Mouse (Mus musculus): Measurements from ENCODE around the gene Unc5b.
A peak's percentile ranks its signal among the peaks of the same experiment; 100 is the strongest.
"Not testable (repeated sequence)": the region's sequence is repeated elsewhere in the genome, so short reads cannot be mapped to it uniquely, and the experiment has no call there.

The Unc5b gene

GRCm38 (mm10) chr10:60831379-60831778, at the start of gene Unc5b:
TSS of gene Unc5b (minus strand) at chr10:60831581.
- DNase-seq (ENCODE audit: low spot score) = peak; percentile 68

- no peak for DNase-seq (ENCODE audit: low spot score)
Observed at GRCm38 (mm10) chr10:60879817-60880216, 48.4 kb upstream of the Unc5b start.

GRCm38 (mm10) chr10:60877075-60877474, 45.7 kb upstream of the Unc5b start:
- DNase-seq (ENCODE audit: low spot score) = no peak

- DNase-seq (ENCODE audit: low spot score) = no peak
Observed at GRCm38 (mm10) chr10:60875011-60875410, 43.6 kb upstream of the Unc5b start.

DNA sequence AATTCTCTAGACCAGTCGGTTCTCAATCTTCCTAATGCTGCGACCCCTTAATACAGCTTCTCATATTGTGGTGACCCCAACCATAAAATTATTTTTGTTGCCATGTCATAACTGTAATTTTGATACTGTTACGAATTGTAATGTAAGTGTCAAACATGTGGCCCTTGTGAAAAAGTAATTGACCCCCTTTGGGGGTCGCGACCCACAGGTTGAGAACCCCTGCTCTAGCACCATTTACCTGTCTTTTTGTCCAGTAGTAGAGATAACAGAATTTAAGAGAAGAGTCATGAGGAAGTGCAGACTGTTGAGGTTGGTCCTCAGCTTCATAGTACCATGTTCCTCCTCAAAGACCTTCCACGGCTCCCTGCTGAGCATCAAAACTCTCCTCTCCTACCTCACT, 31.9 kb upstream of the Unc5b start:
- DNase-seq (ENCODE audit: low spot score) = no peak

GRCm38 (mm10) chr10:60862477-60863293, 31.3 kb upstream of the Unc5b start:
- no peak for DNase-seq (ENCODE audit: low spot score)

- not testable (repeated sequence) for DNase-seq (ENCODE audit: low spot score)
Observed at GRCm38 (mm10) chr10:60845271-60845670, 13.9 kb upstream of the Unc5b start.

DNA sequence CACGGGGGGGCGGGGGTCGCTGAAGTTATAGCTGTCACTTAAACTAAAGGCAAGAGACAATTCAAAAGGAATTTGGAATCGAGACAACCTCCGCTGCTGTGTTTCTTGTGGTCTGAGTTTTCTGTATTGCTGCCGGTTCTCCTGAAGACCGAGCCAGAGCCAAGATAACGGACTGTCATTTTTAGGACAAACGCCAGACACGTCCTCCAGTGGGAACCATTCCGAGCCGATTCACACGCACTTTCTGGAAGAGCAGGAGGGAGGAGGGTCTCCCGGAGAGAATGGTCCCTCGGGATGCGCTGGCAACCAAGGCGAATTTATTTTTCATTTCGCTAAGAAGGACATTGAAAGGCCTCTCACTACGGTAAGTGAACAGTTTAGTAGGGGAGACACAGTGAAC, 7.4 kb upstream of the Unc5b start:
- DNase-seq (ENCODE audit: low spot score) = no peak

DNA sequence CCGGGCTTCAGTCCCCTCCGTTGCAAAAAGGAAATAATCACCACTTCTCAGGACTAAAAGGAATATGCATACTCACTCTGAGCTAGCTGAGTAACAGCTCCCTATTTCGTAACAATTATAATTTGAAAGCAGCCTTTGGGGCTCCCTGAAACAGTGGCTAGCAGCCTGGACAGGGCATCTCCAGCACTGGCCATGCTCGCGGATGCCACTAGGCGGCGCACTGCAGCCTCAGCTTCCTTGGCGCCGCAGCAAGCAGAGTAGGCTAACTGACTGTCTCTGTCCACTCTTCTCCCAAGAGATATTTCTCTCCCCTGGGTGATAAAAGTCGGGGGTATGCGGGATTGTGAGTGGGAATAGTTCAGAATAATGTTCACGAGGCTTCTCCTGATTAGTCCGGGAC, 3.6 kb upstream of the Unc5b start:
- DNase-seq (ENCODE audit: low spot score) = no peak

DNA sequence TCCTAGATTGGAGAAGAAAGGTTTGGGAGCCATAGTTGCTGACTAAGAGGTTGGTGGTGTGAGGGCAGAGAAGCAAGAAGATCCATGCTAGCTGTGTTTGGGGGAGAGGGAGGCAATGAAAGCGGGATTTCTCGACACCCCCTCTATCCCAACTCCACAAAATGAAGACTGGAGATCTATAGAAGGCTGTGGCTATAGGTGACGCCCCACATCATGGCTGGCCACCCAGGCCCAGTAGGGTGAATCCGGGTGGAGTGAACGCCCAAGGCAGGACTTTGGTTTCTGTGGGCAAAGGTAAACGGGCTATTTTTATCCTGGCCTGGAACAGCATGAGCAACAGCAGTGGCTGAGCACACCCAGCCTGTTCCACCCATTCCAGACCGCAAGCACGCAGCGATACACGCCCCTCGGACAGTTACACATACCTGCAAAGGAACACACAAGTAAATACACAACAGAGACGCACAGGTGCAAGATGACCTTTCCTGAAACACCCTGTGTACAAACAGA, 1.3 kb upstream of the Unc5b start:
- DNase-seq (ENCODE audit: low spot score) = no peak

GRCm38 (mm10) chr10:60830556-60831350, 628 bp downstream of the Unc5b start:
- no peak for DNase-seq (ENCODE audit: low spot score)

DNA sequence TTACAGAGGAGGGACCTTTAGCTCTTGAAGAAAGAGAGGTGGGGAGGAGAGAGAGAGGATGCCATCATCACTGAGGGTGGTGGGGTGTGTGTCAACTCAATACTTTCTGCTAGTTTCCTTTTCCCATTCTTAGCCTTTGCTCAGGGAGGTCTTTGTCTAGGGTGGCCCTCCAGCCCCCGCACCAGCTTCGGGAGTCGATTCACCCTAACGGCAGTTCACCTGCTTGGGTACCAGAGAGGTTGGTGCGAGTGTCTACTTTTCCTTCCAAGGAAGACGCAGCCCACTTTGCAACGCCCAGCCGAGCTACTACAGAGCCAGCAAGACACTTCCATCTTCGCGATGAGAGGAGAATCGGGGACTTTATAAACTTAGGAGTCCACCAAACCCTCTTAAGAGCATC, 1.4 kb downstream of the Unc5b start:
- no peak for DNase-seq (ENCODE audit: low spot score)

DNA sequence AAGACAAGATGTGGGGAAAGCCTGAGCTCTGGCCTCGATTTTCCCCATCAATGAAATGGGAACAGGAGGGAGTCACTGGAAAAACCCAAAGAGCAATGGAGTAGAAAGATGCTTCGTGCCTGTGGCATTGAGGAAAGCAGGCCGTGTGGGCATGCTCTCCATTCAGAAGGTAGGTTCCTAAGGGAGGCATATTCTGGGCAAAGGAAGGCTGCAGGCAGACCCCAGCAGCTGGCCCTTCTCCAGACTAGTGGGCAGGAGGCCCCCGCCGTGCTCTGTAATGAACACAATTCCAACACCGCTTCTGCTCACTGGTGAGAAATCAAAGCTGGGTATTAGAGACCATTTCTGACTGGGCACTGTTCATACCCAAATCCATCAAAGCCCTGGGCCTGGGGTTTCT, 2.3 kb downstream of the Unc5b start:
- DNase-seq (ENCODE audit: low spot score) = no peak

- DNase-seq (ENCODE audit: low spot score) = no peak
Observed at GRCm38 (mm10) chr10:60827901-60828670, 3.3 kb downstream of the Unc5b start.

- no peak for DNase-seq (ENCODE audit: low spot score)
Observed at GRCm38 (mm10) chr10:60827266-60827665, 4.1 kb downstream of the Unc5b start.

- no peak for DNase-seq (ENCODE audit: low spot score)
Observed at GRCm38 (mm10) chr10:60826461-60827237, 4.7 kb downstream of the Unc5b start.

GRCm38 (mm10) chr10:60825955-60826354, 5.4 kb downstream of the Unc5b start:
- no peak for DNase-seq (ENCODE audit: low spot score)

DNA sequence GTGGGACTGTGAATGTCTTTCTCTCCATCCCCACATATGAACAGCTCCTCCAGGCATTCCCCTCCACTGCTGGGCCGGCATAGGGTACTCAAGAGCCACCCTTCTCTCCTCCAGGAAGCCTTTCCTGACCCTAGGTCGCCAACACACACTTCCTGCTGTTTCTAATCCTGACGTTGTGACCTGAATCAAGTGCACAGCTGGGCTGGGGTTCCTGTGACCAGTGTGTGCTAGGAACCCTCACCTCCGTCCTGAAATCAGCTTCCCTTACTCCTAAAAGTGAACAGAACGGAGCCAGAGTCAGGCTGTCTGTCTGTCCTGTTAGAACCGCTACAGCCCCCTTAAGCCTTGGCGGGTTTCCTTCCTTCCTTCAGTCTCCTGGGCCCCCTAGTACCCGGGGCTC, 7.6 kb downstream of the Unc5b start:
- DNase-seq (ENCODE audit: low spot score) = no peak

GRCm38 (mm10) chr10:60822641-60823425, 8.5 kb downstream of the Unc5b start:
- no peak for DNase-seq (ENCODE audit: low spot score)

DNA sequence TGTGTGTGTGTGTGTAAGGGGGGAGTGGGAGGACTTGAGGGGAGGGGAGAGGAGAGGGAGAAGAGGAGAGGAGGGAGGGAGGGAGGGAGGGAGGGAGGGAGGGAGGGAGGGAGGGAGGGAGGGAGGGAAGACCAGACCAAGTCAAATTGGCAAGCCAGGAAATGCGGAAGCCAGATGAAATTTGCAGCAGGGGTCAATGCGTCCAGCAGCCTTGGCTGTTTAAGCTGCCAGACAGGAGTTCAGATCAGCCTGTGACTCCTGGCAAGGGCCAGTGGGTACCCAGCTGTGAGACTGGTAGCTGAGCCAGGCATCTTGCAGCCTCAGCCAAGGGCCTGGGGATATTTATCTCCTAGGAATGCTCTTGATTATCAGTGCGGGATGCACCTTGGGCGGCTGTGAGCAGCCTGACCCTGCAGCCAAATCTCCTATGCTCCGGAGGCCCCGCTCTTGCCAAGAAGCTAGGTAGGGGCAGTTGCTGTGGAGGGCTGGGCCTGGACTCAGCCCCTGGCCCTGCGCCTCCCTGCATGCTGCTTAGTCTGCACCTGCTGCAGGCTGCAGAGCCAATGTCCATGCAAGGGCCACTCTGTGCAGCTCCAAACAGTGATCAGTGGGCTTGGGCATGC, 9.5 kb downstream of the Unc5b start:
- no peak for DNase-seq (ENCODE audit: low spot score)
